In genomic region chr17:48299203-48299602, GRCm38 (mm10) we compare ENCODE assay signal across 12 mouse cellular contexts. TPM values are rescaled to one million over a fixed set of nuclear protein-coding genes. Genes with fewer than 3 reads are reported as not detected.
DNase-seq lines count a peak whose midpoint lies in the region; ATAC-seq and TF ChIP-seq lines count a peak whose summit lies in the region.
"Had no signal": no experiment of that assay in that cellular context is flagged by ENCODE, and none has a peak within 500 bp of the region (broad histone marks: within the 10 kb centered on the region; RNA-seq: fewer than 3 reads in every experiment).

Gene Treml2, plus strand, starts transcription at chr17:48299498.

- no peaks in the 10 kb centered on the region for H3K27me3 ChIP-seq in embryonic facial prominence, embryonic 10.5 days (replicated peaks; ENCODE audit: low read depth, poor library complexity, severe bottlenecking)
- no peaks in the 10 kb centered on the region for H3K27me3 ChIP-seq in liver, postnatal 0 days (ENCODE audit: insufficient read depth, low read length)
- no peaks in the 10 kb centered on the region for H3K27me3 ChIP-seq in forebrain, embryonic 16.5 days (replicated peaks; ENCODE audit: control insufficient read depth, insufficient read depth, low read length)
- H3K27me3 ChIP-seq: midbrain, embryonic 15.5 days had no signal

- no peaks in the 10 kb centered on the region for H3K9me3 ChIP-seq in embryonic facial prominence, embryonic 10.5 days
- no peaks in the 10 kb centered on the region for H3K9me3 ChIP-seq in liver, postnatal 0 days (ENCODE audit: low read length)
- H3K9me3 ChIP-seq in forebrain, embryonic 16.5 days (ENCODE audit: control insufficient read depth, low read length) = no peaks in the 10 kb centered on the region
- H3K9me3 ChIP-seq: midbrain, embryonic 15.5 days had no signal

- DNase-seq in heart, adult 11 months = peak; percentile 76
- no peak for DNase-seq in heart, postnatal 14 days
- peak; percentile 70 for DNase-seq in CD4-positive, CD25-positive, alpha-beta regulatory T cell, adult 2 months (ENCODE audit: low read depth, low spot score)
- DNase-seq in embryonic facial prominence, embryonic 10.5 days (ENCODE audit: low spot score) = peak; percentile 24
- peak; percentile 58 for DNase-seq in liver, postnatal 0 days
- DNase-seq in cerebellum, adult 9-11 months = no peak
- DNase-seq in gastrocnemius, postnatal 4 days (ENCODE audit: low spot score in 2 of 2) = no peak
- DNase-seq: cerebellum, adult 8-10 months; layer of hippocampus, adult 9-11 months had no signal

- H3K4me1 ChIP-seq in embryonic facial prominence, embryonic 10.5 days = peaks cover 12% of the 10 kb centered on the region
- peaks cover 31% of the 10 kb centered on the region for H3K4me1 ChIP-seq in liver, postnatal 0 days (ENCODE audit: insufficient read depth)
- H3K4me1 ChIP-seq in forebrain, embryonic 16.5 days (replicated peaks; ENCODE audit: control insufficient read depth, insufficient read depth, low read length) = no peaks in the 10 kb centered on the region
- H3K4me1 ChIP-seq: midbrain, embryonic 15.5 days had no signal

- H3K27ac ChIP-seq in embryonic facial prominence, embryonic 10.5 days (replicated peaks) = 0 out of 2 replicates have a peak within 1 kb of the TSS, but pooled peaks have one; percentile 51
- peak within 1 kb of the TSS; percentile 91 for H3K27ac ChIP-seq in liver, postnatal 0 days (ENCODE audit: low read depth)
- H3K27ac ChIP-seq in forebrain, embryonic 16.5 days (ENCODE audit: low read length) = no peak within 1 kb of the TSS
- H3K27ac ChIP-seq: midbrain, embryonic 15.5 days had no signal

- H3K36me3 ChIP-seq in embryonic facial prominence, embryonic 10.5 days (replicated peaks) = no peaks in the 10 kb centered on the region
- peaks cover 5% of the 10 kb centered on the region; the same call in 1 of the 2 replicates for H3K36me3 ChIP-seq in liver, postnatal 0 days (replicated peaks; ENCODE audit: insufficient read depth, low read length)
- no peaks in the 10 kb centered on the region for H3K36me3 ChIP-seq in forebrain, embryonic 16.5 days (ENCODE audit: control insufficient read depth, insufficient read depth)
- H3K36me3 ChIP-seq: midbrain, embryonic 15.5 days had no signal

- peak; percentile 43; the same call in 1 of the 2 replicates for TF ChIP-seq EP300 in liver, postnatal 0 days (IDR thresholded peaks at IDR 0.05; ENCODE audit: low read depth)

- 40% methylated on average over 3 of the region's 4 CpGs for WGBS in embryonic facial prominence, embryonic 10.5 days
- 12% methylated on average over 2 of the region's 4 CpGs for WGBS in liver, postnatal 0 days (ENCODE audit: insufficient replicate concordance)
- 35% methylated on average over 3 of the region's 4 CpGs for WGBS in forebrain, embryonic 16.5 days

- peak within 1 kb of the TSS; percentile 67 for H3K9ac ChIP-seq in liver, postnatal 0 days (replicated peaks)
- no peak within 1 kb of the TSS for H3K9ac ChIP-seq in forebrain, embryonic 16.5 days (replicated peaks; ENCODE audit: low read depth, low read length)
- H3K9ac ChIP-seq: midbrain, embryonic 15.5 days had no signal

- ATAC-seq in liver, postnatal 0 days = peak; percentile 80
- no peak for ATAC-seq in forebrain, embryonic 16.5 days
- ATAC-seq: midbrain, embryonic 15.5 days had no signal

- intact Hi-C loops in heart, postnatal 14 days (cut with DNase I) = no loop called here

- peak within 1 kb of the TSS; percentile 80 for H3K4me2 ChIP-seq in liver, postnatal 0 days (ENCODE audit: low read depth, low read length)
- H3K4me2 ChIP-seq in forebrain, embryonic 16.5 days (ENCODE audit: low read length) = no peak within 1 kb of the TSS
- H3K4me2 ChIP-seq: midbrain, embryonic 15.5 days had no signal

- peak within 1 kb of the TSS; percentile 20; the same call in 1 of the 2 replicates for H3K4me3 ChIP-seq in embryonic facial prominence, embryonic 10.5 days
- H3K4me3 ChIP-seq in liver, postnatal 0 days (ENCODE audit: low read depth, low read length) = peak within 1 kb of the TSS; percentile 61
- no peak within 1 kb of the TSS for H3K4me3 ChIP-seq in forebrain, embryonic 16.5 days (replicated peaks; ENCODE audit: low read length)
- H3K4me3 ChIP-seq: midbrain, embryonic 15.5 days had no signal

- TF ChIP-seq CTCF in liver, postnatal 0 days (IDR thresholded peaks at IDR 0.05; ENCODE audit: low read depth) = no peak

RNA-seq across cellular contexts. Expression of gene Treml2, which starts in this region (rescaled TPM):
- total RNA-seq in heart, postnatal 14 days (2021) = under 1 TPM; 0.53 to 1.00 TPM
- 0.28 and 0.40 TPM in 2 replicates for polyA plus RNA-seq in embryonic facial prominence, embryonic 10.5 days (2016; fragmentation: Nextera tagmentation; extraction: Ambion mirVana)
- polyA plus RNA-seq in liver, postnatal 0 days (2015; fragmentation: Nextera tagmentation; extraction: Ambion mirVana) = 2.0 and 2.7 TPM in 2 replicates
- 0.10 TPM in 1 of 2 replicates, not detected in the other for polyA plus RNA-seq in forebrain, embryonic 16.5 days (2015; fragmentation: Nextera tagmentation; extraction: Ambion mirVana)
- total RNA-seq in gastrocnemius, postnatal 4 days (2021) = under 1 TPM; 0.15 to 0.29 TPM
- polyA plus RNA-seq: C2C12; midbrain, embryonic 15.5 days had no signal

Comparison
In these comparisons a context has a peak if more than half of its experiments do, and no peak if none do; other contexts are left out.
1. DNase-seq: peak in heart, adult 11 months (single experiment), CD4-positive, CD25-positive, alpha-beta regulatory T cell, adult 2 months (single experiment) and liver, postnatal 0 days (single experiment); none in heart, postnatal 14 days (0 of 2), cerebellum, adult 9-11 months (single experiment) and gastrocnemius, postnatal 4 days (0 of 2).
2. Peak in DNase-seq, H3K4me3 ChIP-seq and H3K27ac ChIP-seq in embryonic facial prominence, embryonic 10.5 days; RNA of the gene not detected or under 1 TPM.